Comparison of ENCODE assay signal across 11 mouse cellular contexts in genomic region chr6:144370699-144371098, GRCm38 (mm10).
DNase-seq lines count a peak whose midpoint lies in the region; ATAC-seq and TF ChIP-seq lines count a peak whose summit lies in the region.
"Had no signal": no experiment of that assay in that cellular context is flagged by ENCODE, and none has a peak within 500 bp of the region (broad histone marks: within the 10 kb centered on the region; RNA-seq: fewer than 3 reads in every experiment).

No protein-coding gene starts in this region.

- peak; percentile 1 for DNase-seq in spleen, postnatal 36 days (ENCODE audit: low spot score in 2 of 2)
- DNase-seq in spleen, adult 18-20 months: no peak
- DNase-seq in lung, adult 2 months: peak; percentile 6
- DNase-seq in stomach, postnatal 0 days (ENCODE audit: low spot score): peak; percentile 87
- no peak for DNase-seq in gastrocnemius, postnatal 4 days (ENCODE audit: low spot score in 2 of 2)
- DNase-seq in urinary bladder, adult 2 months (ENCODE audit: low spot score): no peak
- DNase-seq in cerebellum, adult 8-10 months: no peak
- DNase-seq: adrenal gland, postnatal 36 days had no signal

- no peak for TF ChIP-seq EP300 in stomach, postnatal 0 days (optimal IDR thresholded peaks at IDR 0.05)

- no peak overlapping the region for H3K4me3 ChIP-seq in lung, adult 2 months (replicated peaks; ENCODE audit: extremely low read depth, low read depth, low read length)
- H3K4me3 ChIP-seq in stomach, postnatal 0 days (ENCODE audit: low read depth, low read length): no peak overlapping the region

- H3K9me3 ChIP-seq in stomach, postnatal 0 days (ENCODE audit: control insufficient read depth, low read length): no peaks in the 10 kb centered on the region

- H3K36me3 ChIP-seq in stomach, postnatal 0 days (ENCODE audit: control insufficient read depth, insufficient read depth, low read length): no peaks in the 10 kb centered on the region
- H3K36me3 ChIP-seq: G1E had no signal

- no peaks in the 10 kb centered on the region for H3K27me3 ChIP-seq in stomach, postnatal 0 days (ENCODE audit: control insufficient read depth, insufficient read depth, low read length)

- H3K4me2 ChIP-seq in stomach, postnatal 0 days (replicated peaks; ENCODE audit: low read depth): no peak overlapping the region

- no peak overlapping the region for H3K27ac ChIP-seq in stomach, postnatal 0 days (replicated peaks)
- H3K27ac ChIP-seq: hindbrain, postnatal 0 days had no signal

- no peak for TF ChIP-seq CTCF in lung, adult 2 months (IDR thresholded peaks at IDR 0.05; ENCODE audit: insufficient read depth, low read length)
- TF ChIP-seq CTCF in stomach, postnatal 0 days (IDR thresholded peaks at IDR 0.05; ENCODE audit: low read depth): no peak

- 43% methylated on average over 9 of the region's 10 CpGs for WGBS in lung, adult 2 months
- 41% methylated on average over 10 of the region's 10 CpGs for WGBS in stomach, postnatal 0 days

- no peak overlapping the region for H3K9ac ChIP-seq in stomach, postnatal 0 days (ENCODE audit: low read length)

- H3K4me1 ChIP-seq in lung, adult 2 months (ENCODE audit: control insufficient read depth, insufficient read depth, low read length): no peaks in the 10 kb centered on the region
- H3K4me1 ChIP-seq in stomach, postnatal 0 days (replicated peaks; ENCODE audit: control insufficient read depth, insufficient read depth): no peaks in the 10 kb centered on the region

- TF ChIP-seq POLR2A in lung, adult 2 months (IDR thresholded peaks at IDR 0.05; ENCODE audit: borderline replicate concordance, extremely low read depth, low read depth, low read length): no peak

- peak; percentile 58; the same call in 1 of the 2 replicates for ATAC-seq in common myeloid progenitor, adult 5-6 weeks (replicated peaks; ENCODE audit: low read depth, poor library complexity, severe bottlenecking)
- ATAC-seq in stomach, postnatal 0 days (ENCODE audit: low FRiP score, low TSS enrichment): peak; percentile 93
- ATAC-seq: hindbrain, postnatal 0 days had no signal

Comparison
In these comparisons a context has a peak if more than half of its experiments do, and no peak if none do; other contexts are left out.
1. DNase-seq: peak in spleen, postnatal 36 days (2 of 2), lung, adult 2 months (single experiment) and stomach, postnatal 0 days (single experiment); none in spleen, adult 18-20 months (0 of 2), gastrocnemius, postnatal 4 days (0 of 2), urinary bladder, adult 2 months (single experiment) and cerebellum, adult 8-10 months (single experiment).